8 mouse cellular contexts compared by ENCODE assay signal in genomic region chr11:35119360-35119759, GRCm38 (mm10). TPM values are rescaled to one million over a fixed set of nuclear protein-coding genes. Genes with fewer than 3 reads are reported as not detected.
A peak's percentile ranks its signal among the peaks of the same experiment; 100 is the strongest.
DNase-seq lines count a peak whose midpoint lies in the region; ATAC-seq and TF ChIP-seq lines count a peak whose summit lies in the region.

No protein-coding gene starts in this region.

- no peaks in the 10 kb centered on the region for H3K9me3 ChIP-seq in midbrain, embryonic 11.5 days (ENCODE audit: control insufficient read depth, low read length)
- no peaks in the 10 kb centered on the region for H3K9me3 ChIP-seq in midbrain, embryonic 13.5 days
- H3K9me3 ChIP-seq in forebrain, embryonic 15.5 days, result no peaks in the 10 kb centered on the region
- no peaks in the 10 kb centered on the region for H3K9me3 ChIP-seq in hindbrain, postnatal 0 days (ENCODE audit: low read length)
- no peaks in the 10 kb centered on the region for H3K9me3 ChIP-seq in liver, embryonic 11.5 days (ENCODE audit: control insufficient read depth, low read length)

- no peak overlapping the region for H3K4me2 ChIP-seq in midbrain, embryonic 11.5 days
- H3K4me2 ChIP-seq in midbrain, embryonic 13.5 days (replicated peaks), result no peak overlapping the region
- no peak overlapping the region for H3K4me2 ChIP-seq in forebrain, embryonic 15.5 days (replicated peaks)
- H3K4me2 ChIP-seq in hindbrain, postnatal 0 days (ENCODE audit: low read depth, low read length), result no peak overlapping the region
- no peak overlapping the region for H3K4me2 ChIP-seq in liver, embryonic 11.5 days

- TF ChIP-seq CTCF in brain, embryonic 14.5 days (IDR thresholded peaks at IDR 0.05; ENCODE audit: borderline replicate concordance, extremely low read depth, insufficient read depth, insufficient read length), result peak; percentile 97
- peak; percentile 89 for TF ChIP-seq CTCF in hindbrain, postnatal 0 days (IDR thresholded peaks at IDR 0.05; ENCODE audit: low read depth)

- WGBS in midbrain, embryonic 11.5 days, result 9% methylated on average over 6 of the region's 6 CpGs
- 13% methylated on average over 6 of the region's 6 CpGs for WGBS in midbrain, embryonic 13.5 days
- WGBS in forebrain, embryonic 15.5 days, result 3% methylated on average over 6 of the region's 6 CpGs
- 11% methylated on average over 6 of the region's 6 CpGs for WGBS in hindbrain, postnatal 0 days
- WGBS in liver, embryonic 11.5 days, result 16% methylated on average over 6 of the region's 6 CpGs

- H3K9ac ChIP-seq in midbrain, embryonic 11.5 days (ENCODE audit: low read length), result no peak overlapping the region
- no peak overlapping the region for H3K9ac ChIP-seq in midbrain, embryonic 13.5 days (replicated peaks)
- H3K9ac ChIP-seq in forebrain, embryonic 15.5 days (replicated peaks), result no peak overlapping the region
- H3K9ac ChIP-seq in hindbrain, postnatal 0 days (replicated peaks; ENCODE audit: low read length), result no peak overlapping the region
- no peak overlapping the region for H3K9ac ChIP-seq in liver, embryonic 11.5 days (ENCODE audit: low read depth, low read length)

- peaks cover 53% of the 10 kb centered on the region for H3K27me3 ChIP-seq in midbrain, embryonic 11.5 days (ENCODE audit: control insufficient read depth, insufficient read depth, low read length)
- H3K27me3 ChIP-seq in midbrain, embryonic 13.5 days, result peaks cover 80% of the 10 kb centered on the region
- peaks cover 36% of the 10 kb centered on the region for H3K27me3 ChIP-seq in forebrain, embryonic 15.5 days
- peaks cover 5% of the 10 kb centered on the region for H3K27me3 ChIP-seq in hindbrain, postnatal 0 days (ENCODE audit: insufficient read depth, low read length)
- H3K27me3 ChIP-seq in liver, embryonic 11.5 days (replicated peaks; ENCODE audit: control insufficient read depth, insufficient read depth, low read length), result peaks cover 49% of the 10 kb centered on the region

- H3K4me1 ChIP-seq in midbrain, embryonic 11.5 days (ENCODE audit: control insufficient read depth, insufficient read depth, low read length), result peaks cover 8% of the 10 kb centered on the region
- H3K4me1 ChIP-seq in midbrain, embryonic 13.5 days (replicated peaks), result peaks cover 17% of the 10 kb centered on the region
- H3K4me1 ChIP-seq in forebrain, embryonic 15.5 days, result peaks cover 21% of the 10 kb centered on the region
- 0 out of 2 replicates have a peak, but pooled peaks cover 4% of the 10 kb centered on the region for H3K4me1 ChIP-seq in hindbrain, postnatal 0 days (ENCODE audit: insufficient read depth, low read length)
- no peaks in the 10 kb centered on the region for H3K4me1 ChIP-seq in liver, embryonic 11.5 days (replicated peaks; ENCODE audit: control insufficient read depth, insufficient read depth, low read length)

- no peak overlapping the region for H3K4me3 ChIP-seq in midbrain, embryonic 11.5 days (ENCODE audit: low read depth, low read length)
- no peak overlapping the region for H3K4me3 ChIP-seq in midbrain, embryonic 13.5 days (replicated peaks)
- H3K4me3 ChIP-seq in forebrain, embryonic 15.5 days, result no peak overlapping the region
- H3K4me3 ChIP-seq in hindbrain, postnatal 0 days (ENCODE audit: low read length), result no peak overlapping the region
- H3K4me3 ChIP-seq in liver, embryonic 11.5 days (ENCODE audit: low read depth, low read length), result no peak overlapping the region

- no peaks in the 10 kb centered on the region for H3K36me3 ChIP-seq in midbrain, embryonic 11.5 days (ENCODE audit: control insufficient read depth, insufficient read depth, low read length)
- H3K36me3 ChIP-seq in midbrain, embryonic 13.5 days, result no peaks in the 10 kb centered on the region
- H3K36me3 ChIP-seq in forebrain, embryonic 15.5 days, result no peaks in the 10 kb centered on the region
- no peaks in the 10 kb centered on the region for H3K36me3 ChIP-seq in hindbrain, postnatal 0 days (ENCODE audit: insufficient read depth, low read length)
- no peaks in the 10 kb centered on the region for H3K36me3 ChIP-seq in liver, embryonic 11.5 days (ENCODE audit: control insufficient read depth, insufficient read depth, low read length)

- no peak overlapping the region for H3K27ac ChIP-seq in midbrain, embryonic 11.5 days (ENCODE audit: low read depth, low read length)
- H3K27ac ChIP-seq in midbrain, embryonic 13.5 days, result no peak overlapping the region
- H3K27ac ChIP-seq in forebrain, embryonic 15.5 days (replicated peaks), result no peak overlapping the region
- no peak overlapping the region for H3K27ac ChIP-seq in hindbrain, postnatal 0 days
- H3K27ac ChIP-seq in liver, embryonic 11.5 days (ENCODE audit: low read depth, low read length), result no peak overlapping the region

- ATAC-seq in midbrain, embryonic 11.5 days (ENCODE audit: low FRiP score), result no peak
- ATAC-seq in midbrain, embryonic 13.5 days, result no peak
- 0 out of 2 replicates have a peak, but pooled peaks have one; percentile 27 for ATAC-seq in forebrain, embryonic 15.5 days (replicated peaks)
- no peak for ATAC-seq in hindbrain, postnatal 0 days
- ATAC-seq in liver, embryonic 11.5 days (replicated peaks; ENCODE audit: low FRiP score), result no peak
- no peak for ATAC-seq in monocyte, adult 5-6 weeks (replicated peaks; ENCODE audit: insufficient number of reproducible peaks, low FRiP score, low TSS enrichment, poor library complexity, severe bottlenecking)

- TF ChIP-seq POLR2A in brain, embryonic 14.5 days (IDR thresholded peaks at IDR 0.05; ENCODE audit: borderline replicate concordance, extremely low read depth, insufficient read depth, insufficient read length, poor library complexity, severe bottlenecking), result no peak

- DNase-seq in midbrain, embryonic 11.5 days (ENCODE audit: low spot score, missing footprints), result peak; percentile 96
- DNase-seq in brain, embryonic 14.5 days (ENCODE audit: low read depth), result peak; percentile 84
- peak; percentile 84 for DNase-seq in hindbrain, postnatal 0 days (ENCODE audit: low spot score)
- peak; percentile 42 for DNase-seq in liver, embryonic 11.5 days (ENCODE audit: low spot score)
- DNase-seq in right cerebral cortex, postnatal 25 days, result peak; percentile 68

RNA-seq across cellular contexts. Expression of gene Slit3, which starts 1.7 kb away (rescaled TPM):
- 11.1 and 11.4 TPM in 2 replicates for polyA plus RNA-seq in midbrain, embryonic 11.5 days (2014; fragmentation: Nextera tagmentation; extraction: Ambion mirVana)
- 3.9 and 6.6 TPM in 2 replicates for polyA plus RNA-seq in midbrain, embryonic 13.5 days (2015; fragmentation: Nextera tagmentation; extraction: Ambion mirVana)
- 5.1 and 9.3 TPM in 2 replicates for polyA plus RNA-seq in brain, embryonic 14.5 days (2012; rRNA removed)
- 5.9 and 6.4 TPM in 2 replicates for polyA plus RNA-seq in forebrain, embryonic 15.5 days (2015; fragmentation: Nextera tagmentation; extraction: Ambion mirVana)
- 13.4 and 15.1 TPM in 2 replicates for total RNA-seq in hindbrain, postnatal 0 days (2014; rRNA removed)
- 4.7 and 4.9 TPM in 2 replicates for polyA plus RNA-seq in hindbrain, postnatal 0 days (2015; fragmentation: Nextera tagmentation; extraction: Ambion mirVana)
- polyA plus RNA-seq in liver, embryonic 11.5 days (2014; fragmentation: Nextera tagmentation; extraction: Ambion mirVana), result 6.4 and 6.8 TPM in 2 replicates
- not detected in 3 replicates for total RNA-seq in monocyte, adult 5-6 weeks (2017)

Comparison
In these comparisons a context has a peak if more than half of its experiments do, and no peak if none do; other contexts are left out.
1. DNase-seq: peak in every context shown above with its lines; median percentile 96 in midbrain, embryonic 11.5 days; 84 in brain, embryonic 14.5 days; 84 in hindbrain, postnatal 0 days; 68 in right cerebral cortex, postnatal 25 days; 42 in liver, embryonic 11.5 days.